Mouse (Mus musculus): ENCODE data around the gene Mapre1. TPM values are rescaled to one million over a fixed set of nuclear protein-coding genes. Genes with fewer than 3 reads are reported as not detected.
A peak's percentile ranks its signal among the peaks of the same experiment; 100 is the strongest.

Mapre1 gene
- total and polyA plus RNA-seq, 3 experiments: 3.5 to 221 (median 89.8) TPM

DNA sequence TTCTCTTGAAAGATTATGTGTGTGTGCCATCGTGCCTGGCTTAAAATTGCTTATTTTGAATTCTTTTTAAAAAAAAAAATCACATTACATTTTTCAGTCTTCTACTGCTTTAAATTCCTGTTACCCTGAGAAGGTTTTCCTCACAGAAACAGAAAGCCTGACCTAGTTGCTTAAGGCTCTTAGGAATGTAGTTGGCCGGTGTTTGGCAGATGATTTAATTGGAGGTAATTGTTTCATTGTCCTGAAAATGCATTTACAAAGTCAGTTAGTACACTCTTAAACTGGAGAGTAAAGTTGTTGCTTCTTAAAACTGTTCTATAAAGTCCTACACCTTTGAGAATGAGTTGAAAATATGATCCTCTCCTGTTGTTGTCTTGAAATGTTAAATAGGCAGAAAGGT is 27.8 kb downstream of the Mapre1 start:
- no peaks in the 10 kb centered on the region for H3K4me1 ChIP-seq (ENCODE audit: insufficient read depth, low read depth, low read length)
- ATAC-seq (ENCODE audit: extremely low read depth, insufficient number of reproducible peaks, low FRiP score, poor library complexity, severe bottlenecking) (no peak), DNase-seq (ENCODE audit: low spot score) (no peak)
- no peak overlapping the region for H3K4me3 ChIP-seq (ENCODE audit: low read depth, low read length)
- no peaks in the 10 kb centered on the region for H3K9me3 ChIP-seq (replicated peaks)
- H3K36me3 ChIP-seq (replicated peaks): peaks cover 79% of the 10 kb centered on the region
- no peaks in the 10 kb centered on the region for H3K27me3 ChIP-seq (ENCODE audit: insufficient read depth, low read length)
- TF ChIP-seq CTCF (IDR thresholded peaks at IDR 0.05; ENCODE audit: low read depth, low read length): no peak
- no peak for TF ChIP-seq POLR2AphosphoS5 (IDR thresholded peaks at IDR 0.05; ENCODE audit: insufficient replicate concordance, low read depth, low read length)
- no peak for TF ChIP-seq GATA1 (IDR thresholded peaks at IDR 0.05; ENCODE audit: borderline replicate concordance, low read length)
- no peak for TF ChIP-seq GATA2 (IDR thresholded peaks at IDR 0.05; ENCODE audit: borderline replicate concordance, low read depth, low read length)
- TF ChIP-seq TAL1 (conservative IDR thresholded peaks at IDR 0.05; ENCODE audit: low read depth, low read length): no peak

DNA sequence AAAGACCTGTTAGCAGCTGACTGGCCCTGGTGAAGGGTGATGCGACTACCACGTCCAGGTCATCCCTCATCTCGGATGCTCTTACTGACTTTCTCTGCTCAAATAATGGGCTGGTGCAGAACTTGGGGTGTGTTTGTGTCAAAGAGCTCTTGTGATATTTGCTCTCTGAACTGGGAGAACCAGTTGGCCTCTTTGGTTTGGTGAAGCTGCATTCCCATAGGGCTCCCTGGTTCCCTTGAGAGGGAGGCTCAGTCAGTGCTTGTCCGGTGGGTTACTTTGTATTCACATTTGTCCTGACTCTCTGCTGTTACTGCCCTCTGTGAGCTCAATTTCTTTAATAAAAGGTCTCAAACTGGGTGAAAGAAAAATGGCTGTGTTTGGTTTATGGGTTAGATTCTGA is 31.9 kb downstream of the Mapre1 start:
- H3K36me3 ChIP-seq (replicated peaks): peaks cover 51% of the 10 kb centered on the region
- no peaks in the 10 kb centered on the region for H3K9me3 ChIP-seq (replicated peaks)
- no peaks in the 10 kb centered on the region for H3K4me1 ChIP-seq (ENCODE audit: insufficient read depth, low read depth, low read length)
- no peak for DNase-seq (ENCODE audit: low spot score)
- TF ChIP-seq POLR2AphosphoS5 (IDR thresholded peaks at IDR 0.05; ENCODE audit: insufficient replicate concordance, low read depth, low read length) (no peak), GATA2 (IDR thresholded peaks at IDR 0.05; ENCODE audit: borderline replicate concordance, low read depth, low read length) (no peak), CTCF (IDR thresholded peaks at IDR 0.05; ENCODE audit: low read depth, low read length) (no peak), TAL1 (conservative IDR thresholded peaks at IDR 0.05; ENCODE audit: low read depth, low read length) (no peak), GATA1 (IDR thresholded peaks at IDR 0.05; ENCODE audit: borderline replicate concordance, low read length) (no peak)
- ATAC-seq (ENCODE audit: extremely low read depth, insufficient number of reproducible peaks, low FRiP score, poor library complexity, severe bottlenecking): no peak
- H3K4me3 ChIP-seq (ENCODE audit: low read depth, low read length): no peak overlapping the region
- H3K27me3 ChIP-seq (ENCODE audit: insufficient read depth, low read length): no peaks in the 10 kb centered on the region

DNA sequence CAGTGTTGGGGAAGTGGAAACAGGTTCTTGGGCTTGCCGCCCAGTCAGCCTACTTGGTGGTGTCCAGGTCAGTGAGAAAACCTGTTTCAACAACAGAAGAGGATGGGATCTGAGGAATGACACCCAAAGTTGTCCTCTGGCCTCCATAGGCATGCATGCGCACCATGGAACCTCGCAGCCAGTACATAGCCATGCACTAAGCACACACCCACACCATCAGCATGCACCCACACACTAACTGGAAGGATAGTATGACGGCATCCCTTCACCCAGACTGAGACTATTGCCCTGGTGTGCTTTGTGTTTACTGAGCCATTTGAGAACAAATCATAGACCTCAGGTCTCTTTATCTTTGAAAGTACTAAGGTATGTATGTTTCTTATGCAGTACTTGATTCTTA is 34.4 kb downstream of the Mapre1 start:
- peaks cover 31% of the 10 kb centered on the region for H3K36me3 ChIP-seq (replicated peaks)

DNA sequence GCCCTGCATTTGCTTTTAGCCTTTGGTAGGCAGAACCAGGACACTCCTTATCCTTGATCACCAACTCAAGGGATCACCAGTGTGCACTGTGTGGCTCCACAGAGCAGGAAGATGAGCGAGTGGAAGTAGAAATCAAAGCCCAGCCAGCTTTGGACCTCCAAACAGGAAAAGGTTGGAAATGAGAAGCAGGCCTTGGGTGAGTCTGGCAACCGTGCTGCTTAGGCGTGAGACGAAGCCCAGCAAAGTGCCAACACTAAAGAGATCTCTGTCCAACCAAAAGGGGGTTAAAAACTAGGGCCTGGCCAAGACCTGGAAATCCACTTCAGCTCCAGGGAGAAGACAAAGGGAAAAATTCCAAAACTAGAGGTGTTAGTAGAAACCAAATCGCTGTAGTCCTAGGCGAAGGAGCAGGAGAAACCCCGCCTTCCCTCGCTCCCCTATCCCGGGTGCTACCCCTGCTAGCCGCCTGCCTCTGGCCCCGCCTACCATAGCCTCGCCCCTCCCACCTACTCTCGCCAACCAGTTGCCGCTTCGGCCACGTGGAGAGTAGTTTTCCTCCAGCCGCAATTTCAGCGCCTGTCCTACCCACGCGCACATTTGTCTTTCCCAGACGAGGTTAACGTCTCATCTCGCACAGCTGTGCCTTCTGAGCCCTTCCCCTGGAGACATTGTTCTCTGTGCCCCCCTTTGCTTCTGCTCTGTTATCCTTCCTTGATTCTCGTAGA is 37.7 kb downstream of the Mapre1 start:
- no peak for TF ChIP-seq CTCF (IDR thresholded peaks at IDR 0.05; ENCODE audit: low read depth, low read length)
- TF ChIP-seq GATA2 (IDR thresholded peaks at IDR 0.05; ENCODE audit: borderline replicate concordance, low read depth, low read length): no peak
- TF ChIP-seq GATA1 (IDR thresholded peaks at IDR 0.05; ENCODE audit: borderline replicate concordance, low read length): no peak
- no peak for TF ChIP-seq TAL1 (conservative IDR thresholded peaks at IDR 0.05; ENCODE audit: low read depth, low read length)
- TF ChIP-seq POLR2AphosphoS5 (IDR thresholded peaks at IDR 0.05; ENCODE audit: insufficient replicate concordance, low read depth, low read length): no peak
- peak; percentile 26 for DNase-seq (ENCODE audit: low spot score)
- Histone ChIP-seq H3K4me1 (ENCODE audit: insufficient read depth, low read depth, low read length) (peaks cover 10% of the 10 kb centered on the region), H3K27me3 (ENCODE audit: insufficient read depth, low read length) (peaks cover 17% of the 10 kb centered on the region), H3K36me3 (replicated peaks) (peaks cover 7% of the 10 kb centered on the region), H3K4me3 (ENCODE audit: low read depth, low read length) (peak overlapping the region; percentile 60; the same call in 1 of the 2 replicates), H3K9me3 (replicated peaks) (no peaks in the 10 kb centered on the region)
- no peak; the same call in 1 of the 2 replicates for ATAC-seq (ENCODE audit: extremely low read depth, insufficient number of reproducible peaks, low FRiP score, poor library complexity, severe bottlenecking)

More for the DNA sequence above, 34.4 kb downstream of the Mapre1 start:
- Histone ChIP-seq H3K4me3 (ENCODE audit: low read depth, low read length) (no peak overlapping the region), H3K9me3 (replicated peaks) (no peaks in the 10 kb centered on the region), H3K4me1 (ENCODE audit: insufficient read depth, low read depth, low read length) (peaks cover 10% of the 10 kb centered on the region), H3K27me3 (ENCODE audit: insufficient read depth, low read length) (peaks cover 10% of the 10 kb centered on the region)
- ATAC-seq (ENCODE audit: extremely low read depth, insufficient number of reproducible peaks, low FRiP score, poor library complexity, severe bottlenecking) (no peak), DNase-seq (ENCODE audit: low spot score) (no peak)
- TF ChIP-seq CTCF (IDR thresholded peaks at IDR 0.05; ENCODE audit: low read depth, low read length): no peak
- TF ChIP-seq GATA1 (IDR thresholded peaks at IDR 0.05; ENCODE audit: borderline replicate concordance, low read length): no peak
- no peak for TF ChIP-seq POLR2AphosphoS5 (IDR thresholded peaks at IDR 0.05; ENCODE audit: insufficient replicate concordance, low read depth, low read length)
- no peak for TF ChIP-seq TAL1 (conservative IDR thresholded peaks at IDR 0.05; ENCODE audit: low read depth, low read length)
- TF ChIP-seq GATA2 (IDR thresholded peaks at IDR 0.05; ENCODE audit: borderline replicate concordance, low read depth, low read length): no peak

DNA sequence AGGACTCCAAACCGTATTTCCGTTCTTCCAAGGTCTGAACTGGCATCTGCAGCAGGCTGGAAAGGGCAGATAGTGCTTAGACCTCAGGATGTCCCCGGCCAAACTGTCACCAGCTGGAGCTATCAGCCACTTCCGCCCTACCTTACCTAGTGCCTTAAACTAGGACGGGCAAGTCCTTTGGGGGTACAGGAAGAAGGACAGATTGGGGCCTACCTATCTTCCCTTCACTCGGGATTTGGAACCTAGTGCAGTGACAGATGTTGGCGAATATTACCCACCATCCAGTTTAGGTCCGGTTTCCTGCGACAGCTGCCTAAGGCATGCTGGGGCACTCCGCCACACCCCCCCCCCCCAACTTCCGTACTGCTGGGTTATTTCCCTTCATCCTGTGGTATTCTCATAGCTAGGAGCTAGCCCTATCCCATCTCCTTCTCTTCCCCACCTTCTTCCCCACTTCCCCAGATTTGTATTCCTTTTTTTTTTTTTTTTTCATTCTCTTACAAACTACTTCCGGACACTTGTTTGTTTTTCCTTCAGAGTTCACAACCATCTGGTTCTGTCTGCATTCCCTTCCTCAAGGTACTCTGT is 38.4 kb downstream of the Mapre1 start, which contains the start of gene Efcab8:
Gene Efcab8, plus strand, starts transcription at position 538 of the 588 bp plus-strand sequence.
- Histone ChIP-seq H3K27me3 (ENCODE audit: insufficient read depth, low read length) (peaks cover 17% of the 10 kb centered on the region), H3K4me3 (ENCODE audit: low read depth, low read length) (peak within 1 kb of the TSS; percentile 60; the same call in 1 of the 2 replicates), H3K36me3 (replicated peaks) (peaks cover 3% of the 10 kb centered on the region), H3K4me1 (ENCODE audit: insufficient read depth, low read depth, low read length) (peaks cover 10% of the 10 kb centered on the region), H3K9me3 (replicated peaks) (no peaks in the 10 kb centered on the region)
- TF ChIP-seq GATA1 (IDR thresholded peaks at IDR 0.05; ENCODE audit: borderline replicate concordance, low read length): no peak
- no peak for TF ChIP-seq GATA2 (IDR thresholded peaks at IDR 0.05; ENCODE audit: borderline replicate concordance, low read depth, low read length)
- no peak for TF ChIP-seq CTCF (IDR thresholded peaks at IDR 0.05; ENCODE audit: low read depth, low read length)
- no peak for TF ChIP-seq POLR2AphosphoS5 (IDR thresholded peaks at IDR 0.05; ENCODE audit: insufficient replicate concordance, low read depth, low read length)
- TF ChIP-seq TAL1 (conservative IDR thresholded peaks at IDR 0.05; ENCODE audit: low read depth, low read length): no peak
- no peak for ATAC-seq (ENCODE audit: extremely low read depth, insufficient number of reproducible peaks, low FRiP score, poor library complexity, severe bottlenecking)
- DNase-seq (ENCODE audit: low spot score): no peak

DNA sequence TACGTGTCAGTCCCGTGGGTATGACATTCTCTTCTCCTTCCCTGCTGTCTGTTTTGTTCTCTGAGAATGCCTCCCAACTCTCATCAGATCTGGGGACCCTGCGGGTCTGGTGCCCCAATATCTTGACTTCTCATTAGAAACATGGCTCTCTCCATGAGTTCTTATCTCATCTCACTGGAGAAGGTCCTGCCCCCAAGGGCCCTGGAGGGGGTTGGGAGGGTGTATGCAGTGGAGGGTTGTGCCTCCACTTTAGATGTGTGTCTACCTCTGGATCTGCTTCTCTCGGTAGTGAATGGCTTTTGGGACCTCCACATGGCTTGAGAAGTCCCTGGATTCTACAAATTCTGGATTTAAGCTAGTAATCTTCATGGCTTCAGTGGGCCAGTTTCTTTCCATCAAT is 40.1 kb downstream of the Mapre1 start:
- no peaks in the 10 kb centered on the region for H3K9me3 ChIP-seq (replicated peaks)
- no peak for TF ChIP-seq POLR2AphosphoS5 (IDR thresholded peaks at IDR 0.05; ENCODE audit: insufficient replicate concordance, low read depth, low read length)
- no peak for TF ChIP-seq GATA2 (IDR thresholded peaks at IDR 0.05; ENCODE audit: borderline replicate concordance, low read depth, low read length)
- TF ChIP-seq GATA1 (IDR thresholded peaks at IDR 0.05; ENCODE audit: borderline replicate concordance, low read length): no peak
- TF ChIP-seq TAL1 (conservative IDR thresholded peaks at IDR 0.05; ENCODE audit: low read depth, low read length): no peak
- TF ChIP-seq CTCF (IDR thresholded peaks at IDR 0.05; ENCODE audit: low read depth, low read length): no peak
- no peak for DNase-seq (ENCODE audit: low spot score)
- no peaks in the 10 kb centered on the region for H3K36me3 ChIP-seq (replicated peaks)
- no peak for ATAC-seq (ENCODE audit: extremely low read depth, insufficient number of reproducible peaks, low FRiP score, poor library complexity, severe bottlenecking)
- no peak overlapping the region for H3K4me3 ChIP-seq (ENCODE audit: low read depth, low read length)
- peaks cover 22% of the 10 kb centered on the region for H3K27me3 ChIP-seq (ENCODE audit: insufficient read depth, low read length)
- H3K4me1 ChIP-seq (ENCODE audit: insufficient read depth, low read depth, low read length): peaks cover 10% of the 10 kb centered on the region

Measured in G1E (cell line).